Comparison of ENCODE assay signal across 28 mouse cellular contexts in the genomic region with DNA sequence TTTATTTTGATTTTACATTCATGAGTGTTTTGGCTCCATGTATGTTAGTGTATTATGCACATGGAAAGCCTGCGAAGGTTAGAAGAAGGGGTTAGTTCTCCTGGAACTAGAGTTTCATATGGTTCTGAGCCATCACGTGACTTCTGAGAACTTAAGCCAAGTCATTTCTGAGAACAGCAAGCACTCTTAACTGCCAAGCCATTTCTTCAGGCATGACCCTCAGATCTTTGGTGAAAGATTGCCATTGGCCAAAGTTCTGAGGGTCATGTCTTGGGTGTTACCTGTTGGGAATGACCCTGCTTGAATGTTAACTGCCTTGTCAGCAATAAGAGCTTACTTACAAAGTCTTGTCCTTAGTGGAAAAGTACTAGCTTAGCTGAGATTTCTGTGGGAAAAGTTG. TPM values are rescaled to one million over a fixed set of nuclear protein-coding genes. Genes with fewer than 3 reads are reported as not detected.
DNase-seq lines count a peak whose midpoint lies in the region; TF ChIP-seq lines count a peak whose summit lies in the region.
"Had no signal": no experiment of that assay in that cellular context is flagged by ENCODE, and none has a peak within 500 bp of the region (broad histone marks: within the 10 kb centered on the region; RNA-seq: fewer than 3 reads in every experiment).

No protein-coding gene starts in this region.

- no peak overlapping the region for H3ac ChIP-seq in myocyte (ENCODE audit: control insufficient read depth, insufficient read length)

- peaks cover 5% of the 10 kb centered on the region; the same call in 1 of the 2 replicates for H3K4me1 ChIP-seq in kidney, adult 2 months (ENCODE audit: control insufficient read depth, insufficient read depth, low read length)
- H3K4me1 ChIP-seq: embryonic facial prominence, embryonic 12.5 days; embryonic facial prominence, embryonic 15.5 days; hindbrain, embryonic 12.5 days; hindbrain, embryonic 15.5 days had no signal

- peak overlapping the region; percentile 57; the same call in 1 of the 2 replicates for H3K27ac ChIP-seq in kidney, adult 2 months (ENCODE audit: insufficient read depth, low read depth, low read length)
- H3K27ac ChIP-seq: embryonic facial prominence, embryonic 12.5 days; embryonic facial prominence, embryonic 15.5 days; gastrocnemius, adult 2 months; hindbrain, embryonic 12.5 days; hindbrain, embryonic 15.5 days had no signal

- no peaks in the 10 kb centered on the region for H3K79me2 ChIP-seq in myocyte (ENCODE audit: control insufficient read depth, insufficient read depth)

- no peaks in the 10 kb centered on the region for H3K36me3 ChIP-seq in kidney, adult 2 months (ENCODE audit: control insufficient read depth, insufficient read depth, low read length)
- H3K36me3 ChIP-seq in myocyte (ENCODE audit: control insufficient read depth, insufficient read depth): no peaks in the 10 kb centered on the region
- H3K36me3 ChIP-seq: embryonic facial prominence, embryonic 12.5 days; embryonic facial prominence, embryonic 15.5 days; hindbrain, embryonic 12.5 days; hindbrain, embryonic 15.5 days had no signal

- TF ChIP-seq POLR2A in kidney, adult 2 months (IDR thresholded peaks at IDR 0.05; ENCODE audit: low read depth, low read length): no peak
- TF ChIP-seq POLR2A in myocyte (IDR thresholded peaks at IDR 0.05; ENCODE audit: insufficient read length, low read depth): no peak

- H3K4me2 ChIP-seq in myocyte (ENCODE audit: low read depth): no peak overlapping the region
- H3K4me2 ChIP-seq: embryonic facial prominence, embryonic 12.5 days; embryonic facial prominence, embryonic 15.5 days; heart, embryonic 11.5 days; hindbrain, embryonic 12.5 days; hindbrain, embryonic 15.5 days had no signal

- TF ChIP-seq CTCF in kidney, adult 2 months (conservative IDR thresholded peaks at IDR 0.05; ENCODE audit: insufficient read depth, insufficient read length, low read depth, low read length): no peak

- no peaks in the 10 kb centered on the region for H3K27me3 ChIP-seq in kidney, adult 2 months (replicated peaks; ENCODE audit: control insufficient read depth, insufficient read depth, low read length)
- H3K27me3 ChIP-seq in myocyte (ENCODE audit: control insufficient read depth, insufficient read depth, insufficient read length): no peaks in the 10 kb centered on the region
- H3K27me3 ChIP-seq: embryonic facial prominence, embryonic 12.5 days; embryonic facial prominence, embryonic 15.5 days; hindbrain, embryonic 12.5 days; hindbrain, embryonic 15.5 days; Patski had no signal

- no peak overlapping the region for H3K4me3 ChIP-seq in kidney, adult 2 months (ENCODE audit: insufficient read depth, low read depth, low read length)
- H3K4me3 ChIP-seq in myocyte: no peak overlapping the region
- H3K4me3 ChIP-seq: embryonic facial prominence, embryonic 12.5 days; embryonic facial prominence, embryonic 15.5 days; gastrocnemius, adult 2 months; hindbrain, embryonic 12.5 days; hindbrain, embryonic 15.5 days had no signal

- DNase-seq in kidney, adult 2 months: peak; percentile 93
- DNase-seq in kidney, postnatal 14 days: no peak
- DNase-seq in kidney, postnatal 36 days: peak; percentile 55 to 71
- no peak for DNase-seq in kidney, postnatal 10 days
- no peak for DNase-seq in spleen, adult 18-20 months
- DNase-seq: adrenal gland, postnatal 10 days; adrenal gland, postnatal 36 days; B cell, adult 2 months; cerebellum, adult 18-20 months; cerebellum, adult 9-10 months; cerebellum, postnatal 25 days; forebrain, postnatal 0 days; gastrocnemius, adult 2 months; gastrocnemius, postnatal 14 days; heart, adult 11 months had no signal

- 60% methylated on average over 2 of the region's 2 CpGs for WGBS in kidney, adult 2 months

TF ChIP-seq in myocyte, 11 proteins besides CTCF, POLR2A, EP300 and RAD21:
- TF ChIP-seq USF1 (IDR thresholded peaks at IDR 0.05; ENCODE audit: low read depth) (peak; percentile 41), E2F4 (IDR thresholded peaks at IDR 0.05; ENCODE audit: insufficient read depth) (no peak)

RNA-seq across cellular contexts. Expression of a gene that starts 6.5 kb away (rescaled TPM):
- polyA plus RNA-seq in kidney, adult 2 months (2012; rRNA removed): 193 and 203 TPM in 2 replicates
- polyA plus RNA-seq in myocyte (2012; fragmentation: generic; extraction: Trizol): not detected
- polyA plus RNA-seq: CD4-positive, CD25-positive, alpha-beta regulatory T cell, adult 4 months; embryonic facial prominence, embryonic 12.5 days; forebrain, embryonic 11.5 days; forebrain, embryonic 14.5 days; forebrain, postnatal 0 days; frontal cortex, adult 2 months; heart, embryonic 11.5 days; heart, embryonic 14.5 days; heart, postnatal 0 days; hindbrain, embryonic 12.5 days; hindbrain, embryonic 15.5 days; Patski had no signal

RNA-seq across cellular contexts. Expression of a gene that starts 52.2 kb away (rescaled TPM):
- polyA plus RNA-seq in kidney, adult 2 months (2012; rRNA removed): 486 and 522 TPM in 2 replicates
- not detected for polyA plus RNA-seq in myocyte (2012; fragmentation: generic; extraction: Trizol)
- polyA plus RNA-seq: embryonic facial prominence, embryonic 12.5 days; embryonic facial prominence, embryonic 15.5 days; forebrain, embryonic 11.5 days; forebrain, embryonic 14.5 days; forebrain, postnatal 0 days; frontal cortex, adult 2 months; heart, embryonic 11.5 days; heart, embryonic 14.5 days; heart, postnatal 0 days; hindbrain, embryonic 12.5 days; hindbrain, embryonic 15.5 days; Patski had no signal

Comparison
In these comparisons a context has a peak if more than half of its experiments do, and no peak if none do; other contexts are left out.
1. DNase-seq: peak in kidney, adult 2 months (single experiment) and kidney, postnatal 36 days (2 of 2); none in kidney, postnatal 14 days (single experiment), kidney, postnatal 10 days (single experiment) and spleen, adult 18-20 months (0 of 2).
2. RNA of a gene that starts 6.5 kb away (polyA plus RNA-seq): 193 to 203 TPM in kidney, adult 2 months; not detected in myocyte (single experiment); every median in the first group is over 100 times any median in the second.
3. RNA of a gene that starts 52.2 kb away (polyA plus RNA-seq): 486 to 522 TPM in kidney, adult 2 months; not detected in myocyte (single experiment); every median in the first group is over 100 times any median in the second.